Mouse (Mus musculus): ENCODE measurements around the gene Snx8. TPM values are rescaled to one million over a fixed set of nuclear protein-coding genes. Genes with fewer than 3 reads are reported as not detected.

Snx8 gene
- polyA plus RNA-seq, 1 experiment from 2014 or later: 19.9 TPM

Small RNAs within 50 kb of the gene (microRNA-seq; reads per million reads assigned to microRNA genes)
- gene Mir7038: not detected

Other genes starting within 250 kb of the Snx8 start
- 57.0 and 61.3 TPM in 2 replicates for gene Mad1l1, start 67.7 kb downstream of the Snx8 start, polyA plus RNA-seq (2015; fragmentation: Nextera tagmentation; extraction: Ambion mirVana)
- 55.2 and 56.8 TPM in 2 replicates for gene Nudt1, start 67.6 kb downstream of the Snx8 start, polyA plus RNA-seq (2015; fragmentation: Nextera tagmentation; extraction: Ambion mirVana)
- 18.0 and 21.7 TPM in 2 replicates for gene Mrm2, start 57.4 kb downstream of the Snx8 start, polyA plus RNA-seq (2015; fragmentation: Nextera tagmentation; extraction: Ambion mirVana)
- gene Eif3b, start 30.1 kb upstream of the Snx8 start, polyA plus RNA-seq (2015; fragmentation: Nextera tagmentation; extraction: Ambion mirVana): 115 and 129 TPM in 2 replicates
- gene Gm4869, start 56.4 kb upstream of the Snx8 start, polyA plus RNA-seq (2015; fragmentation: Nextera tagmentation; extraction: Ambion mirVana): 0.06 TPM in 1 of 2 replicates, not detected in the other
- 21.4 and 22.6 TPM in 2 replicates for gene Chst12, start 116.3 kb upstream of the Snx8 start, polyA plus RNA-seq (2015; fragmentation: Nextera tagmentation; extraction: Ambion mirVana)
- gene Grifin, start 175.8 kb upstream of the Snx8 start, polyA plus RNA-seq (2015; fragmentation: Nextera tagmentation; extraction: Ambion mirVana): 0.28 TPM in 1 of 2 replicates, not detected in the other
- 22.5 and 27.8 TPM in 2 replicates for gene Lfng, start 218.1 kb upstream of the Snx8 start, polyA plus RNA-seq (2015; fragmentation: Nextera tagmentation; extraction: Ambion mirVana)

Data from lung, embryonic 15.5 days (tissue).